Mouse (Mus musculus) small intestine, adult 2 months (tissue): ENCODE data around the gene Abraxas1.

Source experiments
- CTCF ChIP-seq: fragments of 200-500 bp; IDR thresholded peaks from 2 replicates; pipeline ENCODE4 v1.5.1; 2012; ENCODE audit warnings: low read depth, mild to moderate bottlenecking, control low read depth, inconsistent platforms, low read length, moderate library complexity, mixed read lengths; ENCODE audit not compliant: insufficient replicate concordance, insufficient read length; ENCODE audit errors: extremely low read depth
- POLR2A ChIP-seq: fragments of 200-500 bp; IDR thresholded peaks from 2 replicates; pipeline ENCODE4 v1.6.1; 2012; ENCODE audit warnings: low read depth, mild to moderate bottlenecking, control low read depth, inconsistent platforms, low read length, moderate library complexity

GRCm38 (mm10) chr5:100828701-100829100, 7.9 kb upstream of the Abraxas1 start:
- TF ChIP-seq CTCF (no peak), POLR2A (no peak)
